Mouse (Mus musculus): ENCODE results near the gene Fshr. TPM values are rescaled to one million over a fixed set of nuclear protein-coding genes. Genes with fewer than 3 reads are reported as not detected.

Fshr gene
- total RNA-seq, 2 experiments from 2014 or later = not detected

GRCm38 (mm10) chr17:89079706-89080105 is 120.8 kb downstream of the Fshr start:
- intact Hi-C loops (cut with DNase I) = no loop called here
- Histone ChIP-seq H3K4me3 (no peak overlapping the region), H3K27ac (no peak overlapping the region)
- no peak for DNase-seq
- TF ChIP-seq CTCF (IDR thresholded peaks at IDR 0.05) = no peak

DNA sequence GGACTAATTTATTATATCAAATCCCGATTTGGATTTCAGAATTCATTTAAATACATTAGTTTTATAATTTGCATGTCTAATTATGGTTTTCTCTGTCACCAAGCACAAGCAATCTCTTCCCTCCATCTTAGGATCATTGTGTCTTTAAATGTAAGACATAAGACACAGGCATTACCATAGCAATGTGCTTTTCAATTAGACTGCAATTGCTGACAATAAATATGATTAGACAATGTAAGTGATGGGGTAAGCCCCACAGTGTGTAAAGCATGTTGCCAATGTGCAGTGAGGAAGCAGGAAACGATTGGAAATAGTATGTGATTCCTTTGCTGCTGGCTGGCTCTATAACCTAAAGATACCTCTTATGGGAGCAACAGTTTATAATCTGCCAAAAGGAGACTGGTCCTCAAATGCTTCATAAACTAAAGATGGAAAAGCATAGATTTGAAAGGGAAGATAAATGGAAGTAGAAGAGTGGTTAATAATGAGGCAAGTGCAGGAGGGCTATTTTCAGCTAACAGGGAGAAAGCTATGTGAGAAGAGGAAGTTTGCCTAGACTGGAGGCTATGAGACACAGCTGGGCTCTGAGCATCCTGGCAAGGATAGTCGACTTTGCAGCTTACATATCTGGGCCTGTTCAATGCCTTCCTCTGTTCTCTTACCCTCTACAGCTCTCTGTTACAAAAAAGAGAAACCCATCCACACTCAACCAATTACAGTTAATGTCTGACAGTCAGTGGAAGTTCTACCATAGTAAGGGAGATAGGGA is 136.0 kb downstream of the Fshr start:
- intact Hi-C loops (cut with DNase I) = no loop called here
- H3K27ac ChIP-seq = no peak overlapping the region
- TF ChIP-seq CTCF (IDR thresholded peaks at IDR 0.05) = no peak
- H3K4me3 ChIP-seq = no peak overlapping the region
- DNase-seq = no peak

DNA sequence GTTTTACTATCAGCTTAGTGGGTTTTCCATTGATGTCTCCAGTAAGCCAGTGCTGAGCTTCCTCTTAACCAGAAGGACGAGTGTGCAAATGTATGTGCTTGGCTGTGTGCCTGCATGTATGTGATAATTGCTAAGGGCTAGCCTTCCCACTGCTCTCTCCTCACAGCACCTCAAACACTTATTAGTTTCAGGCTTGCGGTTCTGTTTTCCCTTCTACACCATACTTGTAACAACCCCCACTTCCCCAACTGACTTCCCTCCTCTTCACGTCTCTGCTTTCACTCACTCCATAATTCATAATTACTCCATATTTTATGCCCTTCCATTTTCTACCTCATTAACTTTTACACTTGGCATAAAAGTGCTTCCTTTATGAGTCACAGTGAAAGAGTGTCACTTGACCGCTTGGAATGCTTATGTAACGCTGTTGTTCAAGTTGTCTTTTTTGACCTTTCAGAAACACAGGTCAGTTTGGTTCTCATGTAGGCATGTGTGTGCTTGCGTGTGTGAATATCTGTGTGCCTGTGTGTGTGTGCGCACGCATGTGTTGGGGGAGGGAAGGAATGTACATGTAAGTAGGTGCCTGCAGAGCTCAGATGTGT is 138.0 kb downstream of the Fshr start:
- intact Hi-C loops (cut with DNase I) = no loop called here
- no peak overlapping the region for H3K4me3 ChIP-seq
- TF ChIP-seq CTCF (IDR thresholded peaks at IDR 0.05) = no peak
- H3K27ac ChIP-seq = no peak overlapping the region
- no peak for DNase-seq

DNA sequence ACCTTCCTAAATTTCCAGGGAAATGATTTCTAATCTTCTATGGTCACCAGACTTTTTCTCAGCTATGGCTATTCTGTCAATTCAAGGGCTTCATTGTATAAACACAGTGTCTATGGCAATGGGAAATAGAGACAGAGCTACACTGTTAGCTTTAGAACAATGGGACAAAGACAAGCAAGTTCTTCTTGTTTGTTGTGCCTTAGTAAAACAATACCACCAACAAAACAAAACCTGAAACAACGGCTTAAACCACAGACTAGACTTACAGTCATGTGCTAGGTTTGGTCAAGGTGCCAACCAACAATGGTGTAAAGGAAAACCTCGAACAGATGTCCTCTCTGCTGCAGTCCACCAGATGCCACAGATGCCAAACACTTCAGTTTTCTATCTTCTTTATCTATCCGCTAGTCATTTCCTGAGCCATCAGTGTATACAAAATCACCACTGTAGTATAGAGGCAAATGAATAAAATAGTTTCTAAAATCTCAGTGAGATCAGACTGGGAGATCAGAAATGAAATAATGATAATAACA is 149.4 kb downstream of the Fshr start:
- no peak overlapping the region for H3K27ac ChIP-seq
- H3K4me3 ChIP-seq = no peak overlapping the region
- DNase-seq = no peak
- no peak for TF ChIP-seq CTCF (IDR thresholded peaks at IDR 0.05)
- intact Hi-C loops (cut with DNase I) = no loop called here

DNA sequence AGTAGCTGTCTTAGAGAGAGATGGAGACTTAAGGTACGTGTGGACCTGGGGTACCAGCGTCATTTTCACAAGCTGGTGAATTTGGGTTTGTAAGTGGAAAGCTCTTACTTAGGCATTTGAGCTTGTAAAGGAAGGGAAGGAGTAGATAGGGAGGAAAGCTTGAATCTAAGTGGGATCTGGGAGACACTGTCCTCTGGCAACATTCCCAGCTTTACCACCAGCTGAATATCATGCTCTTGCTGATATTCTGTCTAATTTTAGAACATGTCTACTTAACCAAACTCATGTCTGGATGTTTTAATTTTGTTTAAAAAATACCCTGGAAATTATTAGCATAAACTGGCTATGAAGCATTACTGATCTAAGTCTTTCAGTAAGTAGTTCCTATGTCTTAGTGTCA is 151.4 kb downstream of the Fshr start:
- no peak for TF ChIP-seq CTCF (IDR thresholded peaks at IDR 0.05)
- Histone ChIP-seq H3K27ac (no peak overlapping the region), H3K4me3 (no peak overlapping the region)
- DNase-seq = no peak
- intact Hi-C loops (cut with DNase I) = no loop called here

- Histone ChIP-seq H3K4me3 (no peak overlapping the region), H3K27ac (no peak overlapping the region)
- intact Hi-C loops (cut with DNase I) = no loop called here
- no peak for DNase-seq
- TF ChIP-seq CTCF (IDR thresholded peaks at IDR 0.05) = no peak
Observed at GRCm38 (mm10) chr17:89046016-89046415, 154.5 kb downstream of the Fshr start.

GRCm38 (mm10) chr17:89036723-89037122 is 163.8 kb downstream of the Fshr start:
- no peak overlapping the region for H3K27ac ChIP-seq
- no peak for TF ChIP-seq CTCF (IDR thresholded peaks at IDR 0.05)
- DNase-seq = no peak

GRCm38 (mm10) chr17:89036049-89036448 is 164.4 kb downstream of the Fshr start:
- no peak for TF ChIP-seq CTCF (IDR thresholded peaks at IDR 0.05)
- H3K4me3 ChIP-seq = no peak overlapping the region
- H3K27ac ChIP-seq = no peak overlapping the region
- no peak for DNase-seq
- intact Hi-C loops (cut with DNase I) = no loop called here

More at GRCm38 (mm10) chr17:89036723-89037122, 163.8 kb downstream of the Fshr start:
- intact Hi-C loops (cut with DNase I) = no loop called here
- H3K4me3 ChIP-seq = no peak overlapping the region

GRCm38 (mm10) chr17:89034627-89035026 is 165.8 kb downstream of the Fshr start:
- DNase-seq = no peak
- TF ChIP-seq CTCF (IDR thresholded peaks at IDR 0.05) = no peak
- Histone ChIP-seq H3K27ac (no peak overlapping the region), H3K4me3 (no peak overlapping the region)
- intact Hi-C loops (cut with DNase I) = no loop called here

GRCm38 (mm10) chr17:89032981-89033380 is 167.5 kb downstream of the Fshr start:
- Histone ChIP-seq H3K27ac (no peak overlapping the region), H3K4me3 (no peak overlapping the region)
- TF ChIP-seq CTCF (IDR thresholded peaks at IDR 0.05) = no peak
- intact Hi-C loops (cut with DNase I) = no loop called here
- DNase-seq = no peak

DNA sequence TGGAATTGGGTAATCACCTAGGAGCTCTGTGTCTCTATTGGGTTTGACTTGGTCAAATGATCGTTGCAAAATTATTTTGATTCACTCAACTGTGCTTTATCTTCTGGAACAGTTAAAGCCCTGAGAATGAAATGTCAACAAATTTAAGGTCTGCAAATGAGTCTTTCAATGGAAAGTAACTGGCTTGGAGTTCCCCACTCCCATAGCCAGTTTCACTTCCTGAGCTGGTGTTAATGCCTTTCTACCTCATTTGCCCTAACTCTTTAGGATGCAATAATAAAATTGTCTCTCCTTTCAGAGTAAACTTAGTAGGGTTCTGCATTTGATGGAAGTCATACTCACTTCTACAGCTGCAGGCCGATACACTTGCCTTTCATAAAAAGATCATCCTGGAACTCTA is 181.0 kb downstream of the Fshr start:
- no peak for DNase-seq
- Histone ChIP-seq H3K4me3 (no peak overlapping the region), H3K27ac (no peak overlapping the region)
- intact Hi-C loops (cut with DNase I) = no loop called here
- TF ChIP-seq CTCF (IDR thresholded peaks at IDR 0.05) = no peak

DNA sequence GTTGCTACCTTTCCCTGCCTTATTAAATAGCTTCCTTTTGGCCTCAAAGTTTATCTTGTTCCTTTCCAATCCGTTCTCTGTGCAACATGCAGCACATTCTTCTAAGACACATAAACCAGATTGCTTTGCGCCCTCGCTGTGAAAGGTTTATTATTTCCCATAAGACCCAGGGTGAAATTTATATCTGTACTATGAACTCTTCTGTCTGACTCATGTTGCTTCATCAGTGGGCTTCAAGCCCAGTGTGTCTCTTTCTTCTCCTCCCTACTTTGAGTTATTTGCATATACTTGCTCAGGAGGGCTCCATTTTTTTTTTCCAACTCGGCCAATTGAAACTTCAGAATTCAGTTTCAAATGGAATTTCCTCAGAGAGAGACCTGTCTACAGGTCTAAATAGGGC is 183.5 kb downstream of the Fshr start:
- no peak overlapping the region for H3K4me3 ChIP-seq
- intact Hi-C loops (cut with DNase I) = no loop called here
- TF ChIP-seq CTCF (IDR thresholded peaks at IDR 0.05) = no peak
- no peak for DNase-seq
- no peak overlapping the region for H3K27ac ChIP-seq

- TF ChIP-seq CTCF (IDR thresholded peaks at IDR 0.05) = no peak
- no peak overlapping the region for H3K4me3 ChIP-seq
- no peak overlapping the region for H3K27ac ChIP-seq
- intact Hi-C loops (cut with DNase I) = no loop called here
- no peak for DNase-seq
Observed at GRCm38 (mm10) chr17:89013691-89014090, 186.8 kb downstream of the Fshr start.

- Histone ChIP-seq H3K4me3 (no peak overlapping the region), H3K27ac (no peak overlapping the region)
- DNase-seq = no peak
- intact Hi-C loops (cut with DNase I) = no loop called here
- no peak for TF ChIP-seq CTCF (IDR thresholded peaks at IDR 0.05)
Observed at GRCm38 (mm10) chr17:89009117-89009516, 191.4 kb downstream of the Fshr start.
